Mouse (Mus musculus): Measurements from ENCODE around the gene Vmn1r233. TPM values are rescaled to one million over a fixed set of nuclear protein-coding genes. Genes with fewer than 3 reads are reported as not detected.

Gene Vmn1r233
- polyA plus RNA-seq, 1 experiment from 2014 or later, result not detected

GRCm38 (mm10) chr17:20946026-20946565, 50.2 kb downstream of the Vmn1r233 start:
- Histone ChIP-seq H3K27ac (peak overlapping the region; percentile 98), H3K27me3 (ENCODE audit: control insufficient read depth, insufficient read depth, low read length) (no peaks in the 10 kb centered on the region), H3K9me3 (ENCODE audit: control insufficient read depth, low read length) (no peaks in the 10 kb centered on the region), H3K4me3 (replicated peaks; ENCODE audit: low read length) (peak overlapping the region; percentile 57), H3K36me3 (replicated peaks; ENCODE audit: control insufficient read depth, insufficient read depth) (peaks cover 4% of the 10 kb centered on the region), H3K9ac (peak overlapping the region; percentile 82), H3K4me1 (replicated peaks; ENCODE audit: control insufficient read depth, insufficient read depth, low read length) (peaks cover 38% of the 10 kb centered on the region), H3K4me2 (replicated peaks) (peak overlapping the region; percentile 72)
- ATAC-seq (ENCODE audit: low FRiP score) (no peak), DNase-seq (ENCODE audit: low spot score) (peak; percentile 26)
- 0% methylated on average over 13 of the region's 13 CpGs for WGBS

DNA sequence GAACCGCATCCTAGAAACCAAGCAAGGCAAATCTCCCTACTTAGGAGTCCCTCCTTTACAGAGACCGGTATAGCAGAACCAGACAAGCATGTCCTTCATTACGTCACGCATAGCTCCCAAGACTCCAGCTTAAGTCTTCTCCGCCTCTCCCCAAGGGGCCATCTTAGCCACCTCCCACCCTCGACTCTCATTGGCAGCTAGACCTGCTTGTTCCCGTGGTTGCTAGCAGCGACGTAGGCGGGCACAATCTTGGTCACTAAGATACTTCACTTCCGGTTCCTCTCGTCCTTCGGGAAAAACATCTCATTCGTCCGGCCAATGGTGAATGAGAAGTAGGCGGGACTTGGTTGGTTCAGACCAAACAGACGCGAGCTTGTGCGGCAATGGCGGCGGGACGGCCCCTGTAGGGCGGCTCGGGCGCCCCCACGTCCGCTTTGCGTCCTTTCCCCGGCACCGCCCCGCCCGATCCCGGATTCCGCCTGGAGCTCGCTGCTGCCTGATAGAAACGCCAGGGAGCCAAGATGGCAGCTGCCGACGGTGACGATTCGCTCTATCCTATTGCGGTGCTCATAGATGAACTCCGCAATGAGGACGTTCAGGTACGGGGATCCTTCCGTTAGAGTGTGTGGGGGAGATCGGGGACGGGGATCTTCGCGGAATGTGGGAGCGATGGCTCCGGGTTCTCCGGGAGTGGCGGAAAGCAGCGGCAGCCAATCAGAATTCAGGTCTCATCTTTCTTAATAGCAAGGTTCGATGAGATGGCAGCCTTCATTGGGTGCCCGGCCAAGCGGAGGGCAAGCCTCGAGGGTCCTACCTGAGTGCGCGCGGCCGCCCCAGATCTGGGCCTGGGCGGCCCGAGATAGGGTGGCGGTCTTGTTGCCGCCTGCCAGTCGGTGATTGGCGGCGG, 51.0 kb downstream of the Vmn1r233 start, which contains the start of gene Ppp2r1a:
Gene Ppp2r1a, plus strand, starts transcription at position 327 of the 907 bp plus-strand sequence.
- H3K27ac ChIP-seq, result peak within 1 kb of the TSS; percentile 98
- under 1% methylated on average over 69 of the region's 69 CpGs for WGBS

DNA sequence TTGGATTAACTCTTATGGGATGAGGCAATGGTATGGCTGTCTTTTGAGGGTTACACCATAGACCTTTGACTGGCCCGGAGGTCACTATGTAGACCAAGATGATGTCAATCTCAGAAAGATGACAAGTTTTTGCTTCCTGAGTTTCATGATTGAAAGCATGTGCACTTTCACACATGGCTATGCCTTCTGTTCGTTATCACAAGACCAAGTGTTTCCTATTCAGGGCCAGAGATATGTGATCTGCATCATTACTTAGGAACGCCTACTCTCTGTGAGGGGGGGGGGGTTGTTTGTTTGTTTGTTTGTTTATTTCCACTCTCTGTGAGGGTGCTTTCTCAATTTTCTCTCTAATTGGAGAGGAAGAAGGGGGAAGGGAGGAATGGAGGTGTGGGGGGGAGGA, 52.0 kb downstream of the Vmn1r233 start:
- H3K9me3 ChIP-seq (ENCODE audit: control insufficient read depth, low read length), result no peaks in the 10 kb centered on the region
- peak overlapping the region; percentile 57 for H3K4me3 ChIP-seq (replicated peaks; ENCODE audit: low read length)
- H3K9ac ChIP-seq, result peak overlapping the region; percentile 66
- peaks cover 34% of the 10 kb centered on the region for H3K4me1 ChIP-seq (replicated peaks; ENCODE audit: control insufficient read depth, insufficient read depth, low read length)
- H3K4me2 ChIP-seq (replicated peaks), result peak overlapping the region; percentile 70
- no peaks in the 10 kb centered on the region for H3K27me3 ChIP-seq (ENCODE audit: control insufficient read depth, insufficient read depth, low read length)
- DNase-seq (ENCODE audit: low spot score) (no peak), ATAC-seq (ENCODE audit: low FRiP score) (no peak)
- no peaks in the 10 kb centered on the region; the same call in 1 of the 2 replicates for H3K36me3 ChIP-seq (replicated peaks; ENCODE audit: control insufficient read depth, insufficient read depth)
- H3K27ac ChIP-seq, result peak overlapping the region; percentile 90
- WGBS, result 45% methylated on average over 3 of the region's 3 CpGs

More for the DNA sequence above, 51.0 kb downstream of the Vmn1r233 start, which contains the start of gene Ppp2r1a:
- H3K27me3 ChIP-seq (ENCODE audit: control insufficient read depth, insufficient read depth, low read length), result no peaks in the 10 kb centered on the region
- no peaks in the 10 kb centered on the region for H3K9me3 ChIP-seq (ENCODE audit: control insufficient read depth, low read length)
- DNase-seq (ENCODE audit: low spot score) (peak; percentile 99), ATAC-seq (ENCODE audit: low FRiP score) (peak; percentile 99)
- peak within 1 kb of the TSS; percentile 57 for H3K4me3 ChIP-seq (replicated peaks; ENCODE audit: low read length)
- H3K4me2 ChIP-seq (replicated peaks), result peak within 1 kb of the TSS; percentile 72
- H3K9ac ChIP-seq, result peak within 1 kb of the TSS; percentile 82
- H3K36me3 ChIP-seq (replicated peaks; ENCODE audit: control insufficient read depth, insufficient read depth), result no peaks in the 10 kb centered on the region; the same call in 1 of the 2 replicates
- peaks cover 38% of the 10 kb centered on the region for H3K4me1 ChIP-seq (replicated peaks; ENCODE audit: control insufficient read depth, insufficient read depth, low read length)

Other genes starting within 250 kb of the Vmn1r233 start
- not detected in 2 replicates for gene Vmn1r228, start 210.3 kb downstream of the Vmn1r233 start, polyA plus RNA-seq (2014; fragmentation: Nextera tagmentation; extraction: Ambion mirVana)
- not detected in 2 replicates for gene Vmn1r229, start 184.9 kb downstream of the Vmn1r233 start, polyA plus RNA-seq (2014; fragmentation: Nextera tagmentation; extraction: Ambion mirVana)
- gene Vmn1r230, start 156.0 kb downstream of the Vmn1r233 start, polyA plus RNA-seq (2014; fragmentation: Nextera tagmentation; extraction: Ambion mirVana), result not detected in 2 replicates
- not detected in 2 replicates for gene Vmn1r231, start 91.4 kb downstream of the Vmn1r233 start, polyA plus RNA-seq (2014; fragmentation: Nextera tagmentation; extraction: Ambion mirVana)
- not detected in 2 replicates for gene Vmn1r232, start 76.8 kb downstream of the Vmn1r233 start, polyA plus RNA-seq (2014; fragmentation: Nextera tagmentation; extraction: Ambion mirVana)
- 794 and 843 TPM in 2 replicates for gene Ppp2r1a, start 51.2 kb downstream of the Vmn1r233 start, polyA plus RNA-seq (2014; fragmentation: Nextera tagmentation; extraction: Ambion mirVana)
- 16.2 and 21.0 TPM in 2 replicates for gene Zfp160, start 12.4 kb upstream of the Vmn1r233 start, polyA plus RNA-seq (2014; fragmentation: Nextera tagmentation; extraction: Ambion mirVana)
- gene Vmn1r234, start 229.6 kb upstream of the Vmn1r233 start, polyA plus RNA-seq (2014; fragmentation: Nextera tagmentation; extraction: Ambion mirVana), result not detected in 2 replicates

Measured in hindbrain, embryonic 14.5 days (tissue).